Mouse (Mus musculus) lung, postnatal 10 days (tissue): ENCODE results near the gene Prcp.

ENCODE experiments used
- DNase-seq: peaks from one replicate; pipeline ENCODE4 v3.0.0; 2021

The Prcp gene

GRCm38 (mm10) chr7:92874116-92874675, at the start of gene Prcp, which contains the start of gene Ddias:
Prcp (plus strand) TSS chr7:92874470.
Ddias (minus strand) TSS chr7:92874247.
- DNase-seq, result peak; percentile 96

- no peak for DNase-seq
Observed at GRCm38 (mm10) chr7:92826248-92826647, 48.0 kb upstream of the Prcp start.

GRCm38 (mm10) chr7:92827981-92828380, 46.3 kb upstream of the Prcp start:
- DNase-seq, result peak; percentile 31

- no peak for DNase-seq
Observed at GRCm38 (mm10) chr7:92832395-92832794, 41.9 kb upstream of the Prcp start.

GRCm38 (mm10) chr7:92834391-92834790, 39.9 kb upstream of the Prcp start:
- no peak for DNase-seq

GRCm38 (mm10) chr7:92836447-92836846, 37.8 kb upstream of the Prcp start:
- DNase-seq, result no peak

- DNase-seq, result no peak
Observed at GRCm38 (mm10) chr7:92837226-92837625, 37.0 kb upstream of the Prcp start.

GRCm38 (mm10) chr7:92837907-92838306, 36.4 kb upstream of the Prcp start:
- no peak for DNase-seq

GRCm38 (mm10) chr7:92842254-92842653, 32.0 kb upstream of the Prcp start:
- no peak for DNase-seq

- no peak for DNase-seq
Observed at GRCm38 (mm10) chr7:92848246-92848645, 26.0 kb upstream of the Prcp start.

- DNase-seq, result peak; percentile 28
Observed at GRCm38 (mm10) chr7:92866526-92866925, 7.7 kb upstream of the Prcp start.

- DNase-seq, result no peak
Observed at GRCm38 (mm10) chr7:92870161-92870560, 4.1 kb upstream of the Prcp start.

- no peak for DNase-seq
Observed at GRCm38 (mm10) chr7:92871596-92871995, 2.7 kb upstream of the Prcp start.

- peak; percentile 95 for DNase-seq
Observed at GRCm38 (mm10) chr7:92874761-92875408, 615 bp downstream of the Prcp start.

- peak; percentile 18 for DNase-seq
Observed at GRCm38 (mm10) chr7:92876066-92876465, 1.8 kb downstream of the Prcp start.

- DNase-seq, result no peak
Observed at GRCm38 (mm10) chr7:92876538-92876937, 2.3 kb downstream of the Prcp start.

GRCm38 (mm10) chr7:92878575-92879285, 4.5 kb downstream of the Prcp start:
- DNase-seq, result no peak

- DNase-seq, result peak; percentile 44
Observed at GRCm38 (mm10) chr7:92883850-92884716, 9.8 kb downstream of the Prcp start.

- DNase-seq, result no peak
Observed at GRCm38 (mm10) chr7:92884998-92885660, 10.9 kb downstream of the Prcp start.

GRCm38 (mm10) chr7:92886801-92887200, 12.5 kb downstream of the Prcp start:
- DNase-seq, result no peak

GRCm38 (mm10) chr7:92887230-92887629, 13.0 kb downstream of the Prcp start:
- no peak for DNase-seq

- DNase-seq, result no peak
Observed at GRCm38 (mm10) chr7:92890211-92890610, 15.9 kb downstream of the Prcp start.
